Mouse (Mus musculus) testis, adult 2 months (tissue): ENCODE results near the gene Chmp4b. TPM values are rescaled to one million over a fixed set of nuclear protein-coding genes. Genes with fewer than 3 reads are reported as not detected.

ENCODE experiments used
- H3K27ac ChIP-seq: fragments of 200-500 bp; 2 replicates; pipeline ENCODE4 v1.5.1; 2012; ENCODE audit warnings: low read depth, low read length; ENCODE audit not compliant: control insufficient read depth, insufficient read depth
- H3K27me3 ChIP-seq: fragments of 200-500 bp; 2 replicates; pipeline ENCODE4 v1.6.1; 2012; ENCODE audit warnings: mild to moderate bottlenecking, low read length, moderate library complexity; ENCODE audit not compliant: control insufficient read depth, insufficient read depth
- H3K36me3 ChIP-seq: fragments of 200-500 bp; 2 replicates; pipeline ENCODE4 v1.6.1; 2012; ENCODE audit warnings: mild to moderate bottlenecking, low read length; ENCODE audit not compliant: control insufficient read depth, insufficient read depth
- H3K4me1 ChIP-seq: fragments of 200-500 bp; 2 replicates; pipeline ENCODE4 v1.6.1; 2012; ENCODE audit warnings: low read length; ENCODE audit not compliant: control insufficient read depth, insufficient read depth
- H3K4me3 ChIP-seq: fragments of 200-500 bp; 2 replicates; pipeline ENCODE4 v1.5.1; 2012; ENCODE audit warnings: low read depth, mild to moderate bottlenecking, low read length, moderate library complexity, mixed read lengths; ENCODE audit not compliant: control insufficient read depth
- CTCF ChIP-seq: fragments of 200-500 bp; IDR thresholded peaks from 2 replicates; pipeline ENCODE4 v1.5.1; 2012; ENCODE audit warnings: low read depth, mild to moderate bottlenecking, inconsistent platforms, low read length, moderate library complexity; ENCODE audit not compliant: control insufficient read depth, insufficient read depth, insufficient replicate concordance
- POLR2A ChIP-seq: fragments of 200-500 bp; IDR thresholded peaks from 2 replicates; pipeline ENCODE4 v1.6.1; 2012; ENCODE audit warnings: low read depth, mild to moderate bottlenecking, inconsistent platforms, low read length, moderate library complexity; ENCODE audit not compliant: control insufficient read depth
- polyA plus RNA-seq: library from polyadenylated mRNA; depleted of rRNA; stranded (reverse); fragments of >200 nt; gene quantifications from 2 replicates; pipeline ENCODE4 v1.2.3, GENCODE M21; 2012

Gene Chmp4b
- polyA plus RNA-seq, 1 experiment: 135 TPM

GRCm38 (mm10) chr2:154657486-154658237 lies 6.2 kb downstream of the Chmp4b start:
- Histone ChIP-seq H3K4me3 (peak overlapping the region; percentile 88), H3K4me1 (peaks cover 7% of the 10 kb centered on the region), H3K27me3 (no peaks in the 10 kb centered on the region), H3K27ac (peak overlapping the region; percentile 55), H3K36me3 (no peaks in the 10 kb centered on the region)
- TF ChIP-seq POLR2A (no peak), CTCF (no peak)

DNA sequence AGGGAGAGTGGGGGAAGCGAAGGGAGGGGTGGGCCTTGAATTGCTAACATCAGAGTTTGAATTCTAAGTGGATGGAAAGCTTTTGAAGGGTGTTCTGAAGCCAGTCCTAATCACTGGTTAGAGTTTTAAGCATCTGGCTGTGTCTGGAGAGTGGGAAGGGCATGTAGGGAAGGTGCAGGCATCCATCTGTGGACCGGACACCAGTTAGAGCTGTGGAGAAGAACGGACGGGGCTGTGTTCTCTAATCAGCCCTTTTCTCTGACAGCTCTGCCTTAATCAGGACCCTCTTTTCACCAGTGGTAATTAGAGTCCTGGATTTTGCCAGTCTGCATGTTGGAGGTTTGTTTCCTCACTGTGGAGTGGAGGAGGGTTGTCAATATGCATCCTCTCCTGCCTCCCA lies 7.6 kb downstream of the Chmp4b start:
- peaks cover 7% of the 10 kb centered on the region for H3K4me1 ChIP-seq
- H3K27ac ChIP-seq: no peak overlapping the region
- TF ChIP-seq POLR2A (no peak), CTCF (no peak)
- peak overlapping the region; percentile 14; the same call in 1 of the 2 replicates for H3K4me3 ChIP-seq
- H3K36me3 ChIP-seq: no peaks in the 10 kb centered on the region
- no peaks in the 10 kb centered on the region for H3K27me3 ChIP-seq

DNA sequence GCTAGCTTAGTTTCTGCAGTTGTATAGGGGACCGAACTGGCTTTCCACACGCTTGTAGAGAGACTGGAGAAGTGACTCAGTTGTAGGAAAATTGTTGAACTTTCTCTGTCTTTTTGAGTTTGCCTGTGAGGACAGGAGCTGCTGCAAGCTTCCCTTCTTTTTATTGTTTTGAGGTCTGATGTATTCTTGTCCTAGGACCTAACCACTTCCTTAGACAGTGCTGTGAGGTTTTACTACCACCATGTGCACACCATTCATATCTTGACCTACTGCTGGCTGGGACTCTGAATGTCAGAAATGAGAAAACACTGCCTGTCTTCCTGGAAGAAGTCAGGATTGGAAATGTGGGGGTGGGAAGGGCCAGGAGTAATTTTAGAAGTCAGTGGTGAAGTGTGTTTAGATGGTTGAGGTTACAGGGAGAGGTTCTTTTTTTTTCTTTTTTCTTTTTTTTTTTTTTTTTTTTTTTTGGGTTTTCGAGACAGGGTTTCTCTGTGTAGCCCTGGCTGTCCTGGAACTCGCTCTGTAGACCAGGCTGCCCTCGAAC lies 8.1 kb downstream of the Chmp4b start:
- Histone ChIP-seq H3K4me3 (no peak overlapping the region), H3K27ac (no peak overlapping the region), H3K36me3 (no peaks in the 10 kb centered on the region), H3K4me1 (peaks cover 7% of the 10 kb centered on the region), H3K27me3 (no peaks in the 10 kb centered on the region)
- no peak for TF ChIP-seq CTCF
- TF ChIP-seq POLR2A: no peak

DNA sequence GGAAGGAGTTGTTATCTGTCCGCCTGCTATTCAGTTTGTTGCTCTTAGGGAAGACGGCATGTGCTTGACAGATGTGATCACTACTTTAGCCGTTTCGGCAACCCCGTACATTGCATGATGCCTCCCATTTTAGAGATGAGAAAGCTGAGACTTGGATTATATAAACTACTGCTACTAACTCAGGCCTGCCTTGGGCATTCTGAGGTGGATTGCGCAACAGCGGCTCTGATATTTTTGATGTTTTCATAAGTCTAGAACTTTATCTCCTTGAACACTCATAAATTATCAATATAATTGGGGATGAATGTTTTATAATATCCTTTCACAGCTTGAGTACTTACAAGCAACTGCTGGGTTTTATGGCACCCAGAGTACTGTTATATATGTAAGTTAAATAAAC lies 17.2 kb downstream of the Chmp4b start:
- H3K36me3 ChIP-seq: no peaks in the 10 kb centered on the region

GRCm38 (mm10) chr2:154670106-154670505 lies 18.6 kb downstream of the Chmp4b start:
- Histone ChIP-seq H3K4me3 (no peak overlapping the region), H3K36me3 (no peaks in the 10 kb centered on the region), H3K27me3 (no peaks in the 10 kb centered on the region), H3K4me1 (no peaks in the 10 kb centered on the region), H3K27ac (no peak overlapping the region)
- TF ChIP-seq CTCF: no peak
- TF ChIP-seq POLR2A: no peak

More for the DNA sequence above, 17.2 kb downstream of the Chmp4b start:
- H3K27me3 ChIP-seq: no peaks in the 10 kb centered on the region
- no peaks in the 10 kb centered on the region for H3K4me1 ChIP-seq
- H3K4me3 ChIP-seq: no peak overlapping the region
- TF ChIP-seq POLR2A: no peak
- TF ChIP-seq CTCF: no peak
- H3K27ac ChIP-seq: no peak overlapping the region

DNA sequence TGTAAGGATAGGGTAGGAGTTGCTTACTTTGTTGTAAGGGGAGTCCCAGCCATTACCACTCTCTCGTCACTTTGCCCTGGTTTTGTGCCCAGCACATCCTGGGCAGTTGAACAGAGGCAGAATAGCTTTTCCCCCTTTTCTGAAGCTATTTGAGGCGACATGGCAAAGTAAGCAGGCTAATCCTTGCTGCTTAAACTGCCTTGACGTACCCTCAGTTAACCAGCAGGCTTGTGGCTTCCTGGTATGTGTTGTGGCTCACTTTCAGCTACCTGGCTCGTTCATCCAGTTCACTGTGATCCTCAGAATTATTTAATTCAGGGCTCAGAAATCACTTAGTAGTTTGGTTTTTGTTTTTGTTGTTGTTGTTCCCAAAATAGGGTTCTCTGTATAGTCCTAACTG lies 19.2 kb downstream of the Chmp4b start:
- H3K4me1 ChIP-seq: peaks cover under 1% of the 10 kb centered on the region; the same call in 1 of the 2 replicates
- TF ChIP-seq POLR2A (no peak), CTCF (no peak)
- no peak overlapping the region for H3K4me3 ChIP-seq
- H3K36me3 ChIP-seq: no peaks in the 10 kb centered on the region
- no peaks in the 10 kb centered on the region for H3K27me3 ChIP-seq
- H3K27ac ChIP-seq: no peak overlapping the region

- Histone ChIP-seq H3K4me1 (peaks cover 15% of the 10 kb centered on the region), H3K27me3 (no peaks in the 10 kb centered on the region), H3K27ac (no peak overlapping the region), H3K4me3 (no peak overlapping the region), H3K36me3 (no peaks in the 10 kb centered on the region)
- TF ChIP-seq CTCF (no peak), POLR2A (no peak)
Measured at GRCm38 (mm10) chr2:154674008-154674407, 22.5 kb downstream of the Chmp4b start.
